Mouse (Mus musculus) cerebellum, postnatal 25 days (tissue): ENCODE data around the gene Gm8020.
"Not testable (repeated sequence)": the region's sequence is repeated elsewhere in the genome, so short reads cannot be mapped to it uniquely, and the experiment has no call there.

Experiments used
- DNase-seq, 2 experiments: peaks; one replicate each; pipeline ENCODE4 v3.0.0; 2021; ENCODE audit warnings: mixed read lengths in 2 of 2

The Gm8020 gene

DNA sequence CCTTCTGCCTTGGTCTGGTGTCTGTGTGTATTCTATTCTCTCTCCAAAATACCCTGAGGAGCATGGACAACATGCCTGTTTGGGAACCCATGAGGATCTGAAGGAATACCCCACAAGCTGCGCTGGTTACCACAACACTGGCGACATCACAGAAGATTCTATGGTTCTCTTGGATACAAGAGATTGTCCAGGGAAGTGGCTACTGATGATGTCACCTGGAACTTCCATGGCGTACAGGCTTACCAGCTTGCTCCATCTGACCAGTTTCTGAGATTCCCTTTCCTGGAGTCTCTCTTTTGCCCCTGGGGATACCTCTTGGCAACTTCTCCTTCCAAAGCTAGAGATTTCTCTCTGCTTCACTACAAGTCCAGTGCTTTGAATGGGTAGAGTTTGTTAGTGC is at the start of gene Gm8020:
Gene Gm8020 (minus strand): TSS at position 101 of the 400 bp plus-strand sequence.
- DNase-seq: not testable (repeated sequence)

DNA sequence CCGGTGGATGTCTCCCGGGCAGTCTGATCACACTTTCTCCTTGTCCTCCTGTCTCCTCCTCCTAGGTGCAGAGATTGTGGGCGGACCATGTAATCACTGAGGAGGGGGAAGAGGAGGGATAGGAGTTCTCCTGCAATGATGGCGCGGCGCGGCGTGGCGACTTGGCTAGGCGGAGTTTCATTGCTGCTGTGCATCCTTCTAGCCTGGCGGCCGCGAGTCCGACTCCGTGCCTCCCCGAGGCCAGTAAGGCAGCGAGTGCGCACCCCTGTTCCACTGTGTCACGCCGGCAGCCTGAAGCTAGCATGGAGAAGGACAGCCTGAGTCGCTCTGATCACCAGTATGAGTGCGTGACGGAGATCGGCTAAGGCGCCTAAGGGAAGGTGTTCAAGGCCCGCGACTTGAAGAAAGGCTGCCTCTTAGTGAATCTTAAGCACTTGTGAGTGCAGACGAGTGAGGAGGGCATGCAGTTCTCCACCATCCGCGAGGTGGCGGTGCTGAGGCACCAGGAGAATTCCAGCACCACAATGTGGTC is 41.1 kb upstream of the Gm8020 start:
- DNase-seq: peak; percentile 10 to 12

DNA sequence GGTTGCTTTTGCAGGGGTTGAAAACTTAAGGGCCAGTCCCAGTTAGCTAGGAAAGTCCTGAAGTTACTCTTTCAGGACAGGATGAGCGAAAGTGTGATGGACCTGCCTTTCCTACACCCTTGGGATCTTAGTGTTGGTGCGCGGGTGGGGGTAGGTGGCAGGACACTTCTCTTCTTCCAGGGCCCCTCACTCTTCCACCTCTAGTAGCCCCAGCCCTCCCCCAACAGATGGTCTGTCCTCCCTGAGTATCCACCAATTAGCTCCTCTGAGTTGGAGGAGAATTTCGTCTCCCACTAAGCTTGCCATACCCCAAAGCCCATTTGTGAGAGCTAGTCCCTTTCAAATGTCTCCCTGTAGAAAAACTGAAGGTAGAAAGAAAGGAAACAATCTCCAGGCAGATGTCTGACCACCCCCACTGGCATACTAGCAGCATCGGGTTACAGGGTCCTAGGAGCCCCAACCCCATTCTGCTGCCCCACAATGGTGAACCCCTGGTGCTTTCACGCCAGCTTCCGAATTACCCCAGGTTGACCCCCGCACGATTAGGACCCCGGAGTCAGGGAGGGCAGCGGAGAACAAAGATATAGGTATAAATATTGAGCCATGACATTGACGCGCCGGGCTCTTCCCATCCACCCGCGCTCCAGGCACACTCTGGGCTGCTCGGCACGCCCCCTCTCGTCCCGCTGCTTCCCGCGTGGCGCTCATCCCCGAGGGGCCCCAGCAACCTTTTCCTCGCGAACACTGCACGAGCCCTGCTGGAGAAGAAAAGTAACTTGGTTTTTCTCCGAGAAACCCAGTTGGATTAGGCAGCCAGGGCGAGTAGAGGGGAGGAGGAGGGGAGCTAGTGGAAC is 40.4 kb upstream of the Gm8020 start:
- DNase-seq: not testable (repeated sequence)

DNA sequence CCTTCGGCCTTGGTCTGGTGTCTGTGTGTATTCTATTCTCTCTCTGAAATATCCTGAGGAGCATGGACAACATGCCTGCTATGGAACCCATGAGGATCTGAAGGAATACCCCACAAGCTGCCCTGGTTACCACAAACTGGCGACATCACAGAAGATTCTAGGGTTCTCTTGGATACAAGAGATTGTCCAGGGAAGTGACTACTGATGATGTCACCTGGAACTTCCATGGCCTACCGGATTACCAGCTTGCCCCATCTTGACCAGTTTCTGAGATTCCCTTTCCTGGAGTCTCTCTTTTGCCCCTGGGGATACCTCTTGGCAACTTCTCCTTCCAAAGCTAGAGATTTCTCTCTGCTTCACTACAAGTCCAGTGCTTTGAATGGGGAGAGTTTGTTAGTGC is 22.0 kb upstream of the Gm8020 start, which contains the start of gene Gm8024:
Gene Gm8024 (minus strand): TSS at position 101 of the 400 bp plus-strand sequence.
- DNase-seq: not testable (repeated sequence)

DNA sequence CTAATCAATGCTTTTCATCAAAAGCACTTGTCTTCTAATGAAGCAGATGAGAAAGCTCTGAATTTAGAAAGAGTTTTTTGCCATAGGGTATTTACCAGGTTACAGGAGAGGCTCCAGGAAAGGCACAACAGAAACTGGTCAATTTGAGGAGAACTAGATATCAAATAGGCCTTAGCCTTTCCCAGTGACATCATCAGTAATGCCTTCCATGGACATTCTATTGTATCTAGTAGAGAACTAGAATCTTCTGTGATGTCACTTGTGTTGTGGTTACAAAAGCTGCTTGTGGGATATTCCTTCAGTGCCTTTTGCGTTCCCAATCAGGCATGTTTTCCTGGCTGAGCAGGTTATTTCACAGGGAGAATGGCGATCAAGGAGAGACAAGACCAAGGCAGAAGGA is 38.6 kb downstream of the Gm8020 start, which contains the start of gene Gm8011:
Gene Gm8011 (plus strand): TSS at position 301 of the 400 bp plus-strand sequence.
- DNase-seq: not testable (repeated sequence)
